Mouse (Mus musculus): ENCODE measurements at regions not wholly inside any gene's neighbourhood (a gene's known extent, or its start where the extent isn't known, plus 50 kb on each side); places are given as distances from the start of the nearest gene placed in this dataset.
A peak's percentile ranks its signal among the peaks of the same experiment; 100 is the strongest.

DNA sequence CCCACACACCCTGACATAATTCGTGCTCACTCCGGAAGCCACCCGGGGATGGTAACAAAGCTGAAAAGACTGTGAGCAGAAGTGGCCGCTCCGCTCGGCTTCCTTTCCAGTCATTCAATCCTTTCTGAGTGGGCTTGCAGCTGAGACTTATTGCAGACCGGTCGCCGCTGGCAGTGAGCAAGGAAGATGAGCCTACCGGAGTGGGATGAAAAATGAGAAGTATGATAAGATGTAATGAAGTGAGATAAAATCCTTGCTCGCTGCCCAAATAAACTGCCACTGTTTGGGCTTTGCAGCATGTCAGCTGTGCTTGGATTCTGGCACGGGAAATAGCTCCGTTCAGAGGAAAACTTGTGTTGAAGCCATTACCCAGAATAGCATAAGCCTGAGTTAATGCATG, 82.7 kb upstream of the Lingo2 start:
- DNase-seq, result peak; percentile 17

All from right cerebral cortex, postnatal 4 days (tissue).